Mouse (Mus musculus): ENCODE data around the gene Rnaseh2b. TPM values are rescaled to one million over a fixed set of nuclear protein-coding genes. Genes with fewer than 3 reads are reported as not detected.

Rnaseh2b gene
- polyA plus RNA-seq, 1 experiment from 2014 or later = 65.0 TPM

DNA sequence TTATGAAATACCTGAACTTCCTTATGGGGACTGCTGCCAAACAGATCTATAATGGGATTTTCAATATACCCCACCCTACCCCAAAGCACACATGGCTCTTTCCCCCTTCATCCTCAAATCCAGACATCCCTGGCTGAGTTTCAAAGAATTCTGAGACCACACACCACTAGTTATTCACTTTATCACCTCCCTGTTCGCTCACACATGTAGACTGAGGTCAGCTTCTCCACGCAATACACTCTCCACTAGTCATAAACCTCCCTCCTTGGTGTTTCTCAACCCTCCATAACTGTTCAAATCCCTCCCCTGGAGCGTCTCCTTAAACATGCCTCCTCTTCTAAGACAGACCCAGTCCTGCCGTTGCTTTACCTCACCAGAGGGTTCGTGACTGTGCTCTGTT is 31.1 kb downstream of the Rnaseh2b start:
- no peak for ATAC-seq (ENCODE audit: insufficient number of reproducible peaks, insufficient read depth, low FRiP score, low read depth)
- Histone ChIP-seq H3K9me3 (ENCODE audit: control insufficient read depth, low read depth, low read length) (no peaks in the 10 kb centered on the region), H3K27me3 (ENCODE audit: control insufficient read depth, insufficient read depth, low read length) (no peaks in the 10 kb centered on the region), H3K4me3 (ENCODE audit: low read depth, low read length) (no peak overlapping the region), H3K36me3 (ENCODE audit: control insufficient read depth, insufficient read depth, low read length) (no peaks in the 10 kb centered on the region), H3K4me2 (replicated peaks; ENCODE audit: low read depth, low read length) (no peak overlapping the region), H3K9ac (replicated peaks; ENCODE audit: low read depth, low read length) (no peak overlapping the region), H3K27ac (ENCODE audit: low read length) (no peak overlapping the region), H3K4me1 (ENCODE audit: control insufficient read depth, insufficient read depth, low read length) (peaks cover 6% of the 10 kb centered on the region; the same call in 1 of the 2 replicates)
- 72% methylated on average over 5 of the region's 5 CpGs for WGBS

DNA sequence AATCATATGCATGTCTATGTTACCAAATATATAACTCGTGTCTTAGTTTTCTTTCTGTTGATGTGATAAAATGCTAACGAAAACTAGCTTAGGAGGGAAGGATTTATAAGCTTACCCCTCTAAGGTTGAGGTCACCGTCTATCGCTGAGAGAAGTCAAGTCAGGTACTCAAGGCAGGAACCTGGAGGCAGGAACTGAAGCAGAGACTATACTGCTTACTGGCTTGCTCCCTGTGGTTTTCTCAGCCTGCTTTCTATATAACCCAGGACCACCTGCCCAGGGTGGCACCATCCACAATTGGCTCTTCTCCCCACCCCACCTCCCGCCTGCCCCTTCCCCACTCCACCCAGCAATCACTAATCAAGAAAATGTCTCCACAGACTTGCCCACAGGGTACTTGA is 32.6 kb downstream of the Rnaseh2b start:
- H3K4me3 ChIP-seq (ENCODE audit: low read depth, low read length) = no peak overlapping the region
- no peak for ATAC-seq (ENCODE audit: insufficient number of reproducible peaks, insufficient read depth, low FRiP score, low read depth)
- H3K9me3 ChIP-seq (ENCODE audit: control insufficient read depth, low read depth, low read length) = no peaks in the 10 kb centered on the region
- H3K27ac ChIP-seq (ENCODE audit: low read length) = no peak overlapping the region
- H3K4me2 ChIP-seq (replicated peaks; ENCODE audit: low read depth, low read length) = no peak overlapping the region
- H3K9ac ChIP-seq (replicated peaks; ENCODE audit: low read depth, low read length) = no peak overlapping the region
- 82% methylated on average over 5 of the region's 5 CpGs for WGBS
- no peaks in the 10 kb centered on the region for H3K27me3 ChIP-seq (ENCODE audit: control insufficient read depth, insufficient read depth, low read length)
- H3K4me1 ChIP-seq (ENCODE audit: control insufficient read depth, insufficient read depth, low read length) = peaks cover 6% of the 10 kb centered on the region; the same call in 1 of the 2 replicates
- H3K36me3 ChIP-seq (ENCODE audit: control insufficient read depth, insufficient read depth, low read length) = no peaks in the 10 kb centered on the region

DNA sequence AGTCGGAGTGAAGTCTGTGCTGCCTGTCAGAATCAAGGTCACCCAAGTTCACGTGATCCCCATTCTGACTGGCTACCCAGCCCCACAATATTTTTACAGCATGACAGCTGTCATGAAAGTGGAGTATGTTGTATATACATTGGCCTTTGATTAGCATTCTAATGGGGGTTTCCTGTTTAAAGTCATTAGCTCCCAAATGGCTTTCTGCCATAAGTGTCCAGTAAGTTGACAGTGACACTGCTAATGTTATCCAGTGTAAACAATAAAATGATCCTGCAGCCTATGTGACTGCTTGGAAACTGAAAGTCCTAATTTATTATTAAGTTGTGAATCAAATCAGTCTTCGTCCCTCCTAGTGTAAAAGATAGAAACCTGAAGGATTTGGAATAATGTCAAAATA is 33.6 kb downstream of the Rnaseh2b start:
- Histone ChIP-seq H3K9me3 (ENCODE audit: control insufficient read depth, low read depth, low read length) (no peaks in the 10 kb centered on the region), H3K27ac (ENCODE audit: low read length) (no peak overlapping the region), H3K27me3 (ENCODE audit: control insufficient read depth, insufficient read depth, low read length) (no peaks in the 10 kb centered on the region), H3K4me3 (ENCODE audit: low read depth, low read length) (no peak overlapping the region), H3K4me1 (ENCODE audit: control insufficient read depth, insufficient read depth, low read length) (peaks cover 6% of the 10 kb centered on the region; the same call in 1 of the 2 replicates), H3K4me2 (replicated peaks; ENCODE audit: low read depth, low read length) (no peak overlapping the region), H3K9ac (replicated peaks; ENCODE audit: low read depth, low read length) (no peak overlapping the region), H3K36me3 (ENCODE audit: control insufficient read depth, insufficient read depth, low read length) (no peaks in the 10 kb centered on the region)
- WGBS = 46% methylated on average over 3 of the region's 3 CpGs
- ATAC-seq (ENCODE audit: insufficient number of reproducible peaks, insufficient read depth, low FRiP score, low read depth) = no peak

DNA sequence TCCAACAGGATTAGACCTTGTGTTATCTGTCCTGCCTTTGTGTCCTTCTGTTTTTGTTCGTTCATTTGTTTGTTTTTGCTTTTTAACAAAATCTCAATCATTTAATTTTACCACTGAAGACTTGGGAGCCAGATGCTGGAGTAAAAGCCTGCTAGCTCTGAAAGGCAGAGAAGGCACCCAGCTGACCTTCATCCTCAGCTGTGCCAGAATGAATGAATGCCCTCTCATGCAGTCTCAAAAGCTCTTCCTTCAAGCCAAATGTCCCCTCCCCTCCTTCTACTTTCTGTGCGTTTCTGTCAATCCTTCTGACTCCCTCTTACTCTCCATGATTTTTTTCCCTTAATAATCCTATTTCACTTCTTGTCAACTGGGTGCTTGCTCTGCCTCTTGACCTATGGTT is 34.8 kb downstream of the Rnaseh2b start:
- Histone ChIP-seq H3K4me3 (ENCODE audit: low read depth, low read length) (no peak overlapping the region), H3K27me3 (ENCODE audit: control insufficient read depth, insufficient read depth, low read length) (no peaks in the 10 kb centered on the region), H3K36me3 (ENCODE audit: control insufficient read depth, insufficient read depth, low read length) (no peaks in the 10 kb centered on the region), H3K9me3 (ENCODE audit: control insufficient read depth, low read depth, low read length) (no peaks in the 10 kb centered on the region), H3K4me1 (ENCODE audit: control insufficient read depth, insufficient read depth, low read length) (peaks cover 6% of the 10 kb centered on the region; the same call in 1 of the 2 replicates), H3K4me2 (replicated peaks; ENCODE audit: low read depth, low read length) (no peak overlapping the region), H3K9ac (replicated peaks; ENCODE audit: low read depth, low read length) (no peak overlapping the region), H3K27ac (ENCODE audit: low read length) (no peak overlapping the region)
- 22% methylated on average over 2 of the region's 2 CpGs for WGBS
- no peak for ATAC-seq (ENCODE audit: insufficient number of reproducible peaks, insufficient read depth, low FRiP score, low read depth)

DNA sequence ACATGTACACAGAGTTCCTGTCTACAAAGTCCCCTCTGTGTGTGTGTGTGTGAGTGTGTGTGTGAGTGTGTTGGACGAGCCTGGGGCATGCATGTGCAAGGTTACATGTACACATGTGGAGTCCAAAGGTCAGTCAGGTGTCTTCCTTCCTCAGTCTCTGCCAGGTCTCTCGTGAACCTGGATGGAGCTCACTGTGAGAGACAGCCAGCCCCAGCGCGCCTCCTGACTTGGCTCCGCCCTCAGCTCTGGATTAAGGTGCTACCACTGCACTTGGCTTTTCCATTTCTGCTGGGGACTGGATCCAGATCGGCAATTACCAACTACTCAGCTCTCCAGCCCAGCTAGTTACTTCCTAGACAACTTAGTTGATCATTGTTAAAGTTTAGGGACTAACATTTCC is 36.2 kb downstream of the Rnaseh2b start:
- H3K27me3 ChIP-seq (ENCODE audit: control insufficient read depth, insufficient read depth, low read length) = no peaks in the 10 kb centered on the region
- no peak overlapping the region for H3K27ac ChIP-seq (ENCODE audit: low read length)
- H3K36me3 ChIP-seq (ENCODE audit: control insufficient read depth, insufficient read depth, low read length) = no peaks in the 10 kb centered on the region
- no peaks in the 10 kb centered on the region for H3K9me3 ChIP-seq (ENCODE audit: control insufficient read depth, low read depth, low read length)
- no peak overlapping the region for H3K4me3 ChIP-seq (ENCODE audit: low read depth, low read length)
- no peak overlapping the region for H3K4me2 ChIP-seq (replicated peaks; ENCODE audit: low read depth, low read length)
- ATAC-seq (ENCODE audit: insufficient number of reproducible peaks, insufficient read depth, low FRiP score, low read depth) = no peak
- WGBS = 43% methylated on average over 6 of the region's 6 CpGs
- peaks cover 10% of the 10 kb centered on the region; the same call in 1 of the 2 replicates for H3K4me1 ChIP-seq (ENCODE audit: control insufficient read depth, insufficient read depth, low read length)
- no peak overlapping the region for H3K9ac ChIP-seq (replicated peaks; ENCODE audit: low read depth, low read length)

DNA sequence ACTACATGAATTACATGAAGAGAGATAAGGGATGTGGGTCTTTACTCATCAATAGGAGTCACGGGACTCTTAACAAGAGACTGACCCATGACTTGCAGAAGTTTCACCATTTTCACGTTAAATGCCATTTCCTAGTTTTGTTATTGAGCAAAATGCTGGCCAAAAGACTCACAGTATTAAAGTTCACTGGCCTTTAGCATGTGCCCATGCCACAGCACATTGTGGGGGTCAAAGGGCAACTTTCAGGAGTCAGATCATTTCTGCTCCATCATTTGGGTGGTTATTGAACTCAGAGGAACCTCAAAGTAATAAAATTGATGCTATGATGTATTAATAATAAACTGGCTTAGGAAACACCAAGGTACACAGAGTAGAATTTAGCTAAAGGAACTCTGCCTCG is 37.2 kb downstream of the Rnaseh2b start:
- H3K4me2 ChIP-seq (replicated peaks; ENCODE audit: low read depth, low read length) = no peak overlapping the region
- H3K27me3 ChIP-seq (ENCODE audit: control insufficient read depth, insufficient read depth, low read length) = no peaks in the 10 kb centered on the region
- H3K9ac ChIP-seq (replicated peaks; ENCODE audit: low read depth, low read length) = no peak overlapping the region
- H3K27ac ChIP-seq (ENCODE audit: low read length) = no peak overlapping the region
- no peaks in the 10 kb centered on the region for H3K36me3 ChIP-seq (ENCODE audit: control insufficient read depth, insufficient read depth, low read length)
- peaks cover 10% of the 10 kb centered on the region; the same call in 1 of the 2 replicates for H3K4me1 ChIP-seq (ENCODE audit: control insufficient read depth, insufficient read depth, low read length)
- H3K4me3 ChIP-seq (ENCODE audit: low read depth, low read length) = no peak overlapping the region
- no peak for ATAC-seq (ENCODE audit: insufficient number of reproducible peaks, insufficient read depth, low FRiP score, low read depth)
- no peaks in the 10 kb centered on the region for H3K9me3 ChIP-seq (ENCODE audit: control insufficient read depth, low read depth, low read length)
- WGBS = 86% methylated on average over 3 of the region's 3 CpGs

DNA sequence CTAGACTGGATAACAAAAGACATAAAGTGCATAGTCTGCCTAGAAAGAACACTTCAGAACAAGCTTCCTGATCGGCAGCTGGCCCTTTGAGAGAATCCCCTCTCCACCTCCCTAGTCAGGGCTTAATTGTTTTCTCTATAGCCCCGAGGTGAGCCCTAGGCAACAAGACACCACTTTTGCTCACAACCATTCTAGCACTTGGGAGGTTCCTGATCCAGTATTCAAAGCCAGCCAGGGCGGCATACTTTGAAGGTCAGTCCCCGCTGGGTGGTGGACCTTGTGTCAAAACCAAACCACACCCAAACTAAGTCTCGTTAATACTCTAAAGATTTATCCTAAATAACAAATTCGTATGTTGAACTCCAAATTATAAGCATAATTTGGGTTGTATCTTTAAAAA is 39.1 kb downstream of the Rnaseh2b start:
- no peak for ATAC-seq (ENCODE audit: insufficient number of reproducible peaks, insufficient read depth, low FRiP score, low read depth)
- Histone ChIP-seq H3K4me3 (ENCODE audit: low read depth, low read length) (peak overlapping the region; percentile 48), H3K27ac (ENCODE audit: low read length) (no peak overlapping the region), H3K36me3 (ENCODE audit: control insufficient read depth, insufficient read depth, low read length) (no peaks in the 10 kb centered on the region), H3K9ac (replicated peaks; ENCODE audit: low read depth, low read length) (0 out of 2 replicates have a peak overlapping the region, but pooled peaks have one; percentile 14), H3K4me1 (ENCODE audit: control insufficient read depth, insufficient read depth, low read length) (peaks cover 6% of the 10 kb centered on the region; the same call in 1 of the 2 replicates), H3K4me2 (replicated peaks; ENCODE audit: low read depth, low read length) (peak overlapping the region; percentile 73), H3K27me3 (ENCODE audit: control insufficient read depth, insufficient read depth, low read length) (no peaks in the 10 kb centered on the region), H3K9me3 (ENCODE audit: control insufficient read depth, low read depth, low read length) (no peaks in the 10 kb centered on the region)
- WGBS = 21% methylated on average over 6 of the region's 6 CpGs

DNA sequence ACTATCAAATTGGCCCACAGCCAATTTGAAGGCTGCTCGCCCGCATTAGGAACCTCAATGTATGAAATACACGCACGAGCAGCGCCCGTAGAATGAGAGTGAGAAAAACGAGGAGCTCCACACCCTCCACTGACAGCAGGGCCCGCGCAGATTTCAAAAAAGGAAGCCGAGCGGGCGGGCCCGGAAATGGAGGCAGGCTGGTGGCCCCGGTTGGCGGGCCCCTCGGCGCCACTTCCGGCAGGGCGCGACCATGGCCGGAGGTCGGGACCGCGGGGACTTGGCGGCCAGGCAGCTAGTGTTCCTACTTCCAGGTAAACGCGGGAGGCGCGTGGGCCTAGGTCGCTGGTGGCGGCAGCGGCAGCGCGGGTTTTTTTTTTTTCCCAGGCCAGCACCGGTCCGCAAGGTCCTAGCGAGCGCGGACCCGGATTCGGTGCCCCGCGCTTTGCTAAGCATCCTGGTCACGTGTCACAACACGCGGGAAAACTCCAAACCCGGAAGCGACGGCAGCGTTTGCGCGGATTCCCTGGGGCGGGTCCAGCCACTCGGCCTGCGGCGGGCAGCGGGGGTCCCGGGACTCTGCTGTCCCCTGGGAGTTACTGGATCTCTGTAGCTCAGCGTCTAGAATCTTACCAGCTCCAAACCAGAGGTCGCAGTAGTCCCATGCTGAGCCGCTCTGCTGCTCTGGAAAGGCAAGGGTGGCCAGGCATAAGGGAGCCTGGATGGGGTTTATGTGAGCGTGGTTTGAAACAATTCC is 39.7 kb downstream of the Rnaseh2b start:
- H3K36me3 ChIP-seq (ENCODE audit: control insufficient read depth, insufficient read depth, low read length) = no peaks in the 10 kb centered on the region
- no peaks in the 10 kb centered on the region for H3K27me3 ChIP-seq (ENCODE audit: control insufficient read depth, insufficient read depth, low read length)
- 0 out of 2 replicates have a peak, but pooled peaks cover 4% of the 10 kb centered on the region for H3K4me1 ChIP-seq (ENCODE audit: control insufficient read depth, insufficient read depth, low read length)
- peak overlapping the region; percentile 62 for H3K9ac ChIP-seq (replicated peaks; ENCODE audit: low read depth, low read length)
- peak; percentile 79; the same call in 1 of the 2 replicates for ATAC-seq (ENCODE audit: insufficient number of reproducible peaks, insufficient read depth, low FRiP score, low read depth)
- H3K4me3 ChIP-seq (ENCODE audit: low read depth, low read length) = peak overlapping the region; percentile 48
- WGBS = under 1% methylated on average over 60 of the region's 62 CpGs
- peak overlapping the region; percentile 85 for H3K27ac ChIP-seq (ENCODE audit: low read length)
- H3K9me3 ChIP-seq (ENCODE audit: control insufficient read depth, low read depth, low read length) = no peaks in the 10 kb centered on the region
- peak overlapping the region; percentile 73 for H3K4me2 ChIP-seq (replicated peaks; ENCODE audit: low read depth, low read length)
